Mouse (Mus musculus) adrenal gland (tissue): ENCODE results near the gene Snca.
"Not testable (repeated sequence)": the region's sequence is repeated elsewhere in the genome, so short reads cannot be mapped to it uniquely, and the experiment has no call there.

Experiments
- intact Hi-C: fragments of 180-260 bp; cut with DNase I; formaldehyde crosslinking; loops from one replicate; pipeline ENCODE4 v1.15.1; 2025

Snca gene

DNA sequence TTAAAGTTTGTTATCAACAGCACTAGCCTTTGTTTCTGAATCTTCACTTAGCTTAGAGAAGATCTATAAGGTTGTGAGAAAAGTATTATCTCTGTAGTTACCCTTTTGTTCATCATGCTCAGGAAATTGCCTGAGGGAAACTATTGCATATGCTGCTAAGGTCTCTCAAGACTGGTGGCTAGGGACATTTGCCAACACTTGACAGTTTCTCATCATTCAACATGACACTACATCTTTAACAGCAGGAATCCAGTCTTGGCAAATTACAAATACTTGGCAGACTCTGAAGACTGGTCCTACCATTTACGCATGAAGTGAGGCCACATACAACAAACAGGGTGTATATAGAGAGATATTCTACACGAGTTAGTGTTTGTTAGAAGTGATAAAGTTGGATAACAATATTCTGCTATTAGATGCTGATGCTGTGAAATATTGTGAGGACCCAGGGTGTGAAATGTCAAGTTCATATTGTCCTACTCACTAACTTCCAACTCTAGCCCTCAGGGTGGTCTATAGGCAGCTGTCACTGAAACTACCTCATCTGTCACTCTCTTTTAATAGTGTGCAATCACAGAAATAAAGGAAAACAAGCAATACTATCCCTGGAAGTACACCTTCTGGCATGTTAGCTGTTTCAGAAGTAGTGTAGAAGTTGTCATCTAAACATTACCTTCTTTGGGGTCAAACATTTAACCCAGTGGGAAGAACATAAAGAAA, 105.4 kb downstream of the Snca start:
- intact Hi-C loops = no loop called here

DNA sequence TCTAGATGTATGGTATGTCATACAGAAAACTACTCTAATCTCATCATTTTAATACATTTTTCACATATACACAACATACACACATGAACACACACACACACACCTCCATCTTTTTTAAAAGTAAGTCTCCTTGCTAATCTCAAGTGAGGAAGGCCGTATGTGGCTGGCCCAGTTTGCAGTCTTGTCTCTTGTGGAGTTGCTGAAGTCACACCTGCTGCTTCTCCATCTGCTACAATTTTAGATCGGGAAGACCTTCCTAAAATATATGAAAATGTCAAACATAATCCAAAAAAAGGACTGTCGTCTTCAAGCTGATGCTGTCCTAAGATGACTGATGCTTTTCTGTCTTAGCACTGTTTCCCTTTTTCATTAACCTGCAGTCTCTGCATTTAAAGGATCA, 112.1 kb downstream of the Snca start:
- intact Hi-C loops = no loop called here

DNA sequence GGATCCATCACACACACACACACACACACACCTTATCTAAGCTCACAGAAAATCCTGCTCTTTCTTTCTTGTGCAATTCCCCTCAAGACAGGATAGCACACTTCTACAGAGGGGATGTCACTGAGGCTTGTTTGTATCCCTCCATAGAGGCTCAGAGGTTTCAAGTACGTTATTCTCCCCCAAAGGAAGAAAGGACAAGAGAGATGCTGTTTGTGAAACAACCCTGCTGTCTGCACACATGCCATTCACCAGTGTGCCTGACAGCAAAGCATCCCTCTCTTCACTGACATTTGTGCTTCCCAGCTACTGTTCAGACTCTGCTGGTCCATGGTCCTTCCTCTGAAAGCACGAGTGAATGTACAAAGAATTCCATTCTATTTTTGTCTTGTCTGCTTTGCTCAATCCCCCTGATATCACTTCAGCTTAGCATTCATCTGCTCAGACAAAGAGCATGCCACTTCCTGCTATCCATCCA, 119.6 kb downstream of the Snca start:
- intact Hi-C loops = no loop called here

DNA sequence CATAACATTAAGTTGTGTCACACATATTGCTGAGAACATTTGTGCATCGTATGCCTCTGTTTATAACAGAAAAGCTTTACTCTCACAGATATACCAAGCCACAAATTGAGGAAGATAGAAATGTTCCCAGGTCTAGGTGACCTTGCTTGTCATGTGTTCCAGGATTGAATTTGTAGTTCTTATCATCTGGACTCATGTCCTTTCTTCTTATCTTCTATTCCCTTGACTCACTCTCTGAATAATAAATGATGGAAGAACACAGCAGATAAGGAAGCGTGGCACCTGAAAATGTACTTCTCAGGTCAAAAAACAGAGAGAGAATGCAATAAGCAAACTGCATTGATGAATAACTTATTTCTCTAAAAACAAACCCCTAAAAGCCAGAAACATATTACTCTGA, 131.6 kb downstream of the Snca start:
- intact Hi-C loops = no loop called here

DNA sequence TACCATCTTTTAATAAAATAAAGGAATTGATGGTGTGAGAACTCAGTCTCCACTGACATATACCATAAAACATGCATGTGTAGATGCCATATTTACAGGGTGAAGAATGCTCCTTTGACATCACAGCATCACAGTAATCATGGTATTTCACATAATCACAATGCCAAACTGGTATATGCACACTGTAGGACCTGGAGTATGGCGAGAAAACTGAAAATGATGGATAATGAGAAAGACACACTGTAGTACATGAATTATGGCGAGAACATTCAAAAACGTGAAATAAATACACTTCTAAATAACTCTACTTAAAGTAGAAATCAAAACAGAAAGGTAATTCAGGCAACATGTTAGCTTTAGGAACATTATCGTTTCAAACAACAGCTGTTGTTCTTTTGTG, 142.6 kb downstream of the Snca start:
- intact Hi-C loops = not testable (repeated sequence)

DNA sequence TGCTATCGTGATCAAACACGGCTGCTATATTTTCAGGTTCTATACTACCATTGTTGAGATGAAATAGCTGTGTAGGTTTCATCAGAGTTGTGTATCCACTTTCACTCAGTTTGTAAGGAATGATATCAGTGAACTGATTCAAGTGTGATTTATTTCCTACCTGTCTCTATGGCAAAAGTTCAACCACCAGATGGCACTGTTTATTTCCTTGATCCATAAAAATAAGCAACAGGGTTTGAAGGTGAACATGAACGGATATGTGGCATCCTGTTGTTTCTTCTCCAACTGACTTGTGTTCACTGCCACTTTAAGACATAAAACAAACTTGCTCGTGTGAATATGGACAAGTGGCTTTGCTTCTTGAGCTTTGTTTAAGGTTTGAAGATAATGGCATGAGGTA, 147.4 kb downstream of the Snca start:
- intact Hi-C loops = loop anchor here (2.0 to 5.0 kb wide), 2 partner anchors 249 to 265 kb away; no protein-coding TSS in a partner anchor
